Mouse (Mus musculus) CH12.LX (cell line): ENCODE data around the gene Ssb. TPM values are rescaled to one million over a fixed set of nuclear protein-coding genes. Genes with fewer than 3 reads are reported as not detected.

Source experiments
- DNase-seq: peaks from one replicate; pipeline ENCODE4 v3.0.0-alpha.2; 2013; ENCODE audit errors: extremely low read depth
- H3K27ac ChIP-seq: 2 replicates; pipeline ENCODE4 v1.5.1; 2012; ENCODE audit warnings: low read depth, mild to moderate bottlenecking, control low read depth, moderate library complexity; ENCODE audit not compliant: insufficient read depth
- H3K27me3 ChIP-seq: replicated peaks from 2 replicates; pipeline ENCODE3; 2012; ENCODE audit warnings: inconsistent platforms
- H3K36me3 ChIP-seq, 2 experiments: replicated peaks in 1 of 2; 2 replicates each; pipeline versions ENCODE3 to v1.6.1; 2012; ENCODE audit warnings: inconsistent platforms in 1 of 2, low read length in 1 of 2, mild to moderate bottlenecking in 1 of 2, mixed read lengths in 1 of 2, moderate library complexity in 1 of 2; ENCODE audit not compliant: control insufficient read depth in 1 of 2, insufficient read depth in 1 of 2
- H3K4me1 ChIP-seq, 2 experiments: 2 replicates each; pipeline ENCODE4 v1.6.1; 2012; ENCODE audit warnings: inconsistent platforms in 1 of 2, moderate library complexity in 1 of 2; ENCODE audit not compliant: insufficient read depth in 2 of 2, control insufficient read depth in 1 of 2
- H3K4me2 ChIP-seq: 2 replicates; pipeline ENCODE4 v1.6.1; 2012; ENCODE audit warnings: low read depth, mild to moderate bottlenecking, control low read depth; ENCODE audit not compliant: poor library complexity, insufficient read depth, severe bottlenecking
- H3K4me3 ChIP-seq, 3 experiments: fragments of 150-350 bp in 1 of 3; sonication (generic) in 1 of 3; replicated peaks in 1 of 3; 2 replicates each; pipeline versions ENCODE3 to v1.5.1; 2011 to 2012; ENCODE audit warnings: low read depth in 2 of 3, low read length in 2 of 3, mild to moderate bottlenecking in 2 of 3, moderate library complexity in 2 of 3, control low read depth in 1 of 3, improper control_type of control experiment in 1 of 3, inconsistent platforms in 1 of 3, mixed read lengths in 1 of 3; ENCODE audit not compliant: poor library complexity in 1 of 3
- H3K79me2 ChIP-seq: replicated peaks from 2 replicates; pipeline ENCODE4 v1.6.1; 2012; ENCODE audit warnings: mild to moderate bottlenecking, moderate library complexity; ENCODE audit not compliant: control insufficient read depth, poor library complexity, insufficient read depth, severe bottlenecking; ENCODE audit errors: extremely low read depth
- H3K9ac ChIP-seq: 2 replicates; pipeline ENCODE4 v1.6.1; 2012; ENCODE audit warnings: low read depth, mild to moderate bottlenecking, control low read depth, moderate library complexity; ENCODE audit not compliant: insufficient read depth
- H3K9me3 ChIP-seq: replicated peaks from 2 replicates; pipeline ENCODE3; 2012; ENCODE audit warnings: low read length, inconsistent platforms, mixed read lengths
- E2F4 ChIP-seq: IDR thresholded peaks from 2 replicates; pipeline ENCODE4 v1.6.1; 2011; ENCODE audit warnings: low read depth, low read length, improper control_type of control experiment; ENCODE audit not compliant: insufficient replicate concordance
- ETS1 ChIP-seq: conservative IDR thresholded peaks from 2 replicates; pipeline ENCODE4 v1.6.1; 2012; ENCODE audit warnings: low read depth, mild to moderate bottlenecking, inconsistent platforms, low read length, improper control_type of control experiment, moderate library complexity
- IRF4 ChIP-seq: IDR thresholded peaks from 2 replicates; pipeline ENCODE4 v1.6.1; 2014; ENCODE audit warnings: low read depth, mild to moderate bottlenecking, inconsistent platforms, low read length, improper control_type of control experiment
- JUN ChIP-seq: IDR thresholded peaks from 2 replicates; pipeline ENCODE4 v1.6.1; 2011; ENCODE audit warnings: low read depth, mild to moderate bottlenecking, low read length, improper control_type of control experiment, moderate library complexity; ENCODE audit not compliant: insufficient read depth
- MAFK ChIP-seq: IDR thresholded peaks from 2 replicates; pipeline ENCODE4 v1.6.1; 2011; ENCODE audit warnings: low read length, improper control_type of control experiment; ENCODE audit not compliant: insufficient replicate concordance
- MAZ ChIP-seq: IDR thresholded peaks from 2 replicates; pipeline ENCODE4 v1.6.1; 2012; ENCODE audit warnings: low read depth, mild to moderate bottlenecking, inconsistent platforms, low read length, improper control_type of control experiment, moderate library complexity
- MEF2A ChIP-seq: IDR thresholded peaks from 2 replicates; pipeline ENCODE4 v1.6.1; 2014; ENCODE audit warnings: low read depth, mild to moderate bottlenecking, inconsistent platforms, low read length, improper control_type of control experiment, borderline replicate concordance
- MXI1 ChIP-seq: IDR thresholded peaks from 2 replicates; pipeline ENCODE4 v1.6.1; 2011; ENCODE audit warnings: mild to moderate bottlenecking, low read depth, low read length, improper control_type of control experiment
- MYC ChIP-seq: IDR thresholded peaks from 2 replicates; pipeline ENCODE4 v1.6.1; 2011; ENCODE audit warnings: low read depth, mild to moderate bottlenecking, improper control_type of control experiment, low read length
- NELFE ChIP-seq: IDR thresholded peaks from 2 replicates; pipeline ENCODE4 v1.6.1; 2011; ENCODE audit warnings: low read depth, low read length, improper control_type of control experiment
- PAX5 ChIP-seq: IDR thresholded peaks from 2 replicates; pipeline ENCODE4 v1.6.1; 2012; ENCODE audit warnings: low read length, inconsistent platforms, mixed read lengths
- POLR2A ChIP-seq: IDR thresholded peaks from 2 replicates; pipeline ENCODE4 v1.6.1; 2011; ENCODE audit warnings: low read depth, mild to moderate bottlenecking, improper control_type of control experiment, low read length
- RCOR1 ChIP-seq: conservative IDR thresholded peaks from 2 replicates; pipeline ENCODE4 v1.6.1; 2012; ENCODE audit warnings: low read depth, mild to moderate bottlenecking, inconsistent platforms, low read length, improper control_type of control experiment
- SIN3A ChIP-seq: IDR thresholded peaks from 2 replicates; pipeline ENCODE4 v1.6.1; 2012; ENCODE audit warnings: low read length, improper control_type of control experiment, inconsistent platforms
- SMC3 ChIP-seq: IDR thresholded peaks from 2 replicates; pipeline ENCODE4 v1.6.1; 2011; ENCODE audit warnings: low read depth, low read length, improper control_type of control experiment
- USF1 ChIP-seq: IDR thresholded peaks from 2 replicates; pipeline ENCODE4 v1.6.1; 2014; ENCODE audit warnings: low read depth, mild to moderate bottlenecking, inconsistent platforms, low read length, improper control_type of control experiment
- USF2 ChIP-seq: conservative IDR thresholded peaks from 2 replicates; pipeline ENCODE4 v1.6.1; 2011; ENCODE audit warnings: low read depth, low read length, improper control_type of control experiment
- ZKSCAN1 ChIP-seq: IDR thresholded peaks from 2 replicates; pipeline ENCODE4 v1.6.1; 2012; ENCODE audit warnings: low read depth, inconsistent platforms, low read length, improper control_type of control experiment, borderline replicate concordance
- ZMIZ1 ChIP-seq: IDR thresholded peaks from 2 replicates; pipeline ENCODE4 v1.6.1; 2012; ENCODE audit warnings: low read depth, mild to moderate bottlenecking, inconsistent platforms, low read length, improper control_type of control experiment
- dilution Hi-C: fragments of 300-500 bp; cut with MboI; formaldehyde crosslinking; loops from 2 replicates; pipeline ENCODE4 v1.14.3; 2020; ENCODE audit warnings: low sequenced_read_pairs; ENCODE audit not compliant: extremely low pct_unique_long_range_greater_than_20kb, extremely low pct_ligation_motif_present
- in situ Hi-C: fragments of 300-500 bp; cut with MboI; formaldehyde crosslinking; loops from 3 replicates; pipeline ENCODE4 v1.14.3; 2019; ENCODE audit warnings: low sequenced_read_pairs, low pct_ligation_motif_present, low pct_unique_long_range_greater_than_20kb, mixed read lengths
- polyA plus RNA-seq: library from polyadenylated mRNA; unstranded; fragments of >175 nt; gene quantifications from 2 replicates; pipeline ENCODE4 v1.2.1, GENCODE M21; 2012; ENCODE audit warnings: low read depth; ENCODE audit not compliant: insufficient read length
- total RNA-seq, 2 experiments: library from RNA; depleted of rRNA; stranded (reverse); fragments of 300-350 nt in 1 of 2; fragments of >200 nt in 1 of 2; gene quantifications; 2 replicates each; pipeline ENCODE4 v1.2.3; 2012 to 2014

Gene Ssb
- total and polyA plus RNA-seq, 3 experiments = 124 to 410 (median 281) TPM

DNA sequence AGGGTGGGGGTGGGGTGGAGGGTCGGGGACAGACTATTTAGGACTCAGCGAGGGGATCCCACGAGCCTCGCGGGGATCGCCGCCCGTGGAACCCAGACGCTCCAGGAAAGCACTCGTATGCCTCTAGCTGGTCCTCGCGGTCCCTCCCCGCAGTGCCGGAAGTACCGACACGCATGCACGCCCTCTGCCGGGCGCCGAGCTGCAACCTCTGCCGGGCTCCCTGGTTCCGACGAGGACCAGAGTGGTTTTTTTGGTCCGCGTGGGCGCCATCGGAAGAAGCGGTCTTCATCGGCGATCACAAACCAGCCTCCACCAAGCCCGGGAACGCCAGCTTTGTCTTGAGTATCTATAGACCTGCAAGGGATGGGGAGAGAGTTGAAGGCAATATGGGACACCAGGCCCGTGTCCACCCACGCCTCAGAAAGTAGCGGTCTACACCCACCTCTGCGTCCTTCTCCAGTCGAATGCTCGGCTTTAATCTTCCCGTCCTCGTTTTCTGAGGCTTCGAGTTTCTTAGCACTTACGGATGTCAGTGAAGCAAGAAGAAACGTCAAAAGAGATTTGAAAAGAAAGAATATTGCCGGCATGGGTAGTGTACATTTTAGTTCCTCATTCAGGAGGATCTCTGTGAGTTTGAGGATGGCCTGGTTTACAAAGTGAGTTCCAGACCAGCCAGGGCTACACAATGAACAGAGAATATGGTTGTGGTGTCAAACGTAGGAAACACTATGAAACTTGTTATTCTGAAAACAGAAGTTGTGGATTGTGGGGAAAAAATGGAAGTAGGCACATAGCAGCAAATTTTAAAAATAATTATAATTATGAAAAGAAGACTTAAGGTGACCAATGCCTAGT lies 24.3 kb downstream of the Ssb start, which contains the start of gene Mettl5 (continued):
- TF ChIP-seq NELFE = peak; percentile 86
- TF ChIP-seq MYC = peak; percentile 91
- TF ChIP-seq MEF2A = peak; percentile 78; the same call in 1 of the 2 replicates
- no peak for TF ChIP-seq ZKSCAN1
- TF ChIP-seq SIN3A = peak; percentile 92
- TF ChIP-seq POLR2A = peak; percentile 92
- peak; percentile 88 for TF ChIP-seq MXI1
- peak; percentile 70 for TF ChIP-seq IRF4
- 0 out of 2 replicates have a peak, but pooled peaks have one; percentile 8 for TF ChIP-seq SMC3

DNA sequence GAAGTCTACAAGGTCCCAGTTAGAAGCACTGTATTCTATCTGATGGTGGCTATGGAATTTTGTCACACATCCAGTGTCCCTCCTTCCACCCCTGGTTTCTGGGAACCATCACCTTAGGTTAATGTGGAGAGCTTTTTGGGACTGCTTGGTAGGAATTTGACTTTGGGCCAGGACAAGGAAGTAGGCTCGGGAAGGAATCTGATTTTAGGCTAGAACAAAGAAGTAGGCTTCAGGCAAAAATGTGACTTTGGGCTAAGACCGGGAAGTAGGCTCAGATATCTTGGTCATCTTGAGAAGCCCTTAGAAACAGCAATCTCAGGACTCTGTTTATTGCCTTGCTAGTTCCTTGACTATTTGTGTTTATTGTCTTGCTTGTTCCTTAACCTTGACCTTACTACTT lies 27.6 kb downstream of the Ssb start:
- H3K4me2 ChIP-seq = no peak overlapping the region
- in situ Hi-C loops (no loop called here), dilution Hi-C loops (no loop called here)
- H3K9me3 ChIP-seq = no peaks in the 10 kb centered on the region
- peaks cover 9% of the 10 kb centered on the region for H3K79me2 ChIP-seq
- peaks cover 0 to 17% of the 10 kb centered on the region in 2 experiments; a peak in 2 of 4 replicates for H3K4me1 ChIP-seq
- no peak overlapping the region for H3K9ac ChIP-seq
- no peaks in the 10 kb centered on the region for H3K36me3 ChIP-seq
- DNase-seq = no peak
- H3K27me3 ChIP-seq = no peaks in the 10 kb centered on the region
- TF ChIP-seq USF2 (no peak), MAZ (no peak), MAFK (no peak), E2F4 (no peak), PAX5 (no peak), SIN3A (no peak), USF1 (no peak), SMC3 (no peak), RCOR1 (no peak), JUN (no peak), ZMIZ1 (no peak), ETS1 (no peak)
- no peak overlapping the region for H3K4me3 ChIP-seq
- H3K27ac ChIP-seq = no peak overlapping the region
